Mouse (Mus musculus) ES-Bruce4 (cell line): ENCODE results near the gene Sass6.

Source experiments
- CTCF ChIP-seq: IDR thresholded peaks from one replicate; pipeline ENCODE4 v1.8.1; 2011; ENCODE audit warnings: low read depth, low read length
- EP300 ChIP-seq: IDR thresholded peaks from 2 replicates; pipeline ENCODE4 v1.6.1; 2011; ENCODE audit warnings: low read depth, low read length; ENCODE audit not compliant: insufficient read depth
- POLR2A ChIP-seq: IDR thresholded peaks from one replicate; pipeline ENCODE4 v1.8.1; 2011; ENCODE audit warnings: low read length; ENCODE audit not compliant: insufficient read depth

GRCm38 (mm10) chr3:116637693-116638476 is 43.1 kb downstream of the Sass6 start:
- TF ChIP-seq CTCF: no peak
- no peak for TF ChIP-seq EP300
- no peak for TF ChIP-seq POLR2A
